Mouse (Mus musculus): Measurements from ENCODE around the gene Prickle3.

Gene Prickle3

GRCm38 (mm10) chrX:7657221-7657639, at the start of gene Prickle3:
Prickle3 (plus strand) TSS chrX:7657260.
- peak; percentile 31 for DNase-seq (ENCODE audit: low spot score)

GRCm38 (mm10) chrX:7610035-7610434, 47.0 kb upstream of the Prickle3 start:
- DNase-seq (ENCODE audit: low spot score): no peak

GRCm38 (mm10) chrX:7610536-7611258, 46.4 kb upstream of the Prickle3 start:
- DNase-seq (ENCODE audit: low spot score): no peak

- DNase-seq (ENCODE audit: low spot score): no peak
Measured at GRCm38 (mm10) chrX:7617889-7618551, 39.0 kb upstream of the Prickle3 start.

- DNase-seq (ENCODE audit: low spot score): no peak
Measured at GRCm38 (mm10) chrX:7632560-7632959, 24.5 kb upstream of the Prickle3 start.

- no peak for DNase-seq (ENCODE audit: low spot score)
Measured at GRCm38 (mm10) chrX:7635101-7635500, 22.0 kb upstream of the Prickle3 start.

GRCm38 (mm10) chrX:7638401-7639091, 18.5 kb upstream of the Prickle3 start, which contains the start of gene Syp:
Syp (plus strand) TSS chrX:7638471.
- DNase-seq (ENCODE audit: low spot score): peak; percentile 62

- DNase-seq (ENCODE audit: low spot score): no peak
Measured at GRCm38 (mm10) chrX:7639536-7640325, 17.3 kb upstream of the Prickle3 start.

GRCm38 (mm10) chrX:7640785-7641184, 16.3 kb upstream of the Prickle3 start:
- no peak for DNase-seq (ENCODE audit: low spot score)

GRCm38 (mm10) chrX:7645349-7645748, 11.7 kb upstream of the Prickle3 start:
- no peak for DNase-seq (ENCODE audit: low spot score)

- DNase-seq (ENCODE audit: low spot score): peak; percentile 83
Measured at GRCm38 (mm10) chrX:7648671-7649304, 8.3 kb upstream of the Prickle3 start.

- DNase-seq (ENCODE audit: low spot score): peak; percentile 29
Measured at GRCm38 (mm10) chrX:7658031-7658784, 1.1 kb downstream of the Prickle3 start.

- DNase-seq (ENCODE audit: low spot score): no peak
Measured at GRCm38 (mm10) chrX:7658785-7659589, 1.9 kb downstream of the Prickle3 start.

GRCm38 (mm10) chrX:7661086-7661485, 4.0 kb downstream of the Prickle3 start:
- DNase-seq (ENCODE audit: low spot score): no peak

- no peak for DNase-seq (ENCODE audit: low spot score)
Measured at GRCm38 (mm10) chrX:7662936-7663335, 5.9 kb downstream of the Prickle3 start.

GRCm38 (mm10) chrX:7664791-7665190, 7.7 kb downstream of the Prickle3 start:
- DNase-seq (ENCODE audit: low spot score): no peak

GRCm38 (mm10) chrX:7665739-7666502, 8.9 kb downstream of the Prickle3 start:
- no peak for DNase-seq (ENCODE audit: low spot score)

GRCm38 (mm10) chrX:7670390-7670881, 13.4 kb downstream of the Prickle3 start:
- peak; percentile 58 for DNase-seq (ENCODE audit: low spot score)

All from ovary, adult 18-20 months (tissue).